Mouse (Mus musculus): ENCODE results near the gene Tmem220.
"Not testable (repeated sequence)": the region's sequence is repeated elsewhere in the genome, so short reads cannot be mapped to it uniquely, and the experiment has no call there.

Tmem220 gene

DNA sequence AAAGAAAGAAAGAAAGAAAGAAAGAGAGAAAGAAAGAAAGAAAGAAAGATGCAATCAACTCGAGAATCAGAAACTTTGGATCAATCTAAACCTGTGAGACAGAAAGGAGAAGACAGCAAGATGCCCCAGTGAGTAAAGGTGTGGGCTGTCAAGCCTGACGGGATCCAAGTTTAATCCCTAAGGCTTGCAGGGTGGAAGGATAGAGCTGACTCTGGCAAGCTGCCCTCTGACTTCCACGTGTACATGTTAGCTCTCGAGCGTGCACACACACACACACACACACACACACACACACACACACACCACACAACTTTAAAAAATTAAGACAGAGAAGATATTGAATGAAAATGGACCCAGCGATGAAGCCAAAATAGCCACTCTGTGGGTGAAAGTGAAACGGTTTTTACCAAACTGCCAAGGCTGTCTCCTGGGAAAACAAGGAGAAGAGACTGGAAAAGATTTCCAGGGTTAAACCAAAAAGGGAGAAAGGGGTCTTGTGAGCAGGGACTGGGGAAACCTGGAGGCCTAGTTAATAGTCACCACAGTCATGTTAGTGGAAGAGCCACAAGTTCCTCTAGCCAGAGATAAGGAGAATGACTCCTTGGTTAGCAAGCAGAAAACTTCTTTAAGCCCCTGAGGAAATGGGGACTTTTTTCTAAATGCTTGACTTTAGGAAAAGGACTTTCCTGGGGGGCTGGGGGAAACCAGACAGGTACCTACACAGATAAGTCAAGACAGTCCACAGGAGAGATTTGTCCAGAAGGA, 5.1 kb upstream of the Tmem220 start:
- no peak for DNase-seq

DNA sequence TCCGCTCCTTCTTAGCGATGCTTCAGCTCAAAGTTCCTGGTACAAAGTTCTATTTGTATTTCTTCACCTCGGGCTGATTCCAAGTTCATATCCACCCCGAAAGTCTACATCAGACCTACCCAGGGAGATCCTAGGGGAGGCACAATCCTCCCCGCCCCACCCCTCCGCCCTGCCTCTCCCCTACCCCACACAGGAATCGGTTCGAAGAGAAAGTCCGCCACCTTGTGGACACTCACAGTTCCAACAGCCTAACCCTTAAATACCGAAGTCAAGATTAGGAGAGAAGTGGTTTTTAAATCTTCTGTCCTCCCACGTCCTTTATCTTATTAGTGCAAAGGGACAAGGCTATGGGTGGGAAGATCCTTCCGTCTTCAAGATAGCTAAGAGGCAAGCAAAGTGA, 4.0 kb upstream of the Tmem220 start:
- DNase-seq = peak; percentile 36 to 43

DNA sequence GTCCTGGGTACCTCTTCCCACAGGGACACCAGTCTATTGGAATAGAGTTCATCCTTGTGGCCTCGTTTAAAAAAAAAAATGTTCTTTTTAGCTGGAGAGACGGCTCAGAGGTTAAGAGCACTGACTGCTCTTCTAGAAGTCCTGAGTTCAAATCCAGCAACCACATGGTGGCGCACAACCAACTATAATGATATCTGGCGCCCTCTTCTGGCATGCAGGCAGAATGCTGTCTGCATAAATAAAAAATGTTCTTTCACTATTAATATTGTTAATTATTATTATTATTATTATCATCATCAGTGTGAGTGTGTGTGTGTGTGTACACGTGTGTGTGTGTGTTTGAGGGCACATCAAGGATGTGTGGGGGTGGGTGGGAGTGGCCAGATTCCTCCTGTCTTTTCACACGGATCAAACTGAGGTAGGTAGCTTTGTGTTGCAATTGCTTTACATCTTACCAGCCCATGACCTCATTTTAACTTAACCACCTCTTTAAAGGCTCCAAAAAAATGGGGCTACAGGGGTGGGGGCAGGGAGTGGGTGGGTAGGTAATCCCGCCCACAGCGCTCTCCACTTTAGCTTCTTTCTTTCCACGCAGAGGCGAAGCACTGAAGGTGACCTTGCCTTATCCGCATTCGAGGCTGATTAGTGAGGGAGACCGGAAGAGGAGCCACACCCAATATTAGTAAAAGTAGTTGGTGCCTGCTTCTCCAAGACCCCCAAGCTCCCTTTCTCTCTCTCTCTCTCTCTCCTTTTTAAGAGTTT, 2.4 kb upstream of the Tmem220 start:
- peak in 1 of 2 experiments; percentile 5 for DNase-seq

DNA sequence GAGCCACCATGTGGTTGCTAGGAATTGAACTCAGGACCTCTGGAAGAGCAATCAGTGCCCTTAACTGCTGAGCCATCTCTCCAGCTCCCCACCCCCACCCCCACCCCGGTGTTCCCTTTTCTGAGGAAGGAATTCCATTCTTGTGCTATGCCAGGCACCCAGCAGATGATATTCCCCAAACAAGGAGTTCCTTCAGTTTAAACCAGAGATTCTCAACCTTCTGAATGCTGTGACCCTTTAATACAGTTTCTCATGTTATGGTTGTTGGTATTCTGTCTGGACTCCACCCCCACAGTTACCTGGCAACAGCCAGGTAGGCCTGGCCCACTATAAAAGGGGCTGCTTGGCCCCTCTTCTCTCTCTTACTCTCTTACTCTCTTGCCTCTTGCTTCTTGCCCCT, 1.8 kb upstream of the Tmem220 start:
- DNase-seq = not testable (repeated sequence)

DNA sequence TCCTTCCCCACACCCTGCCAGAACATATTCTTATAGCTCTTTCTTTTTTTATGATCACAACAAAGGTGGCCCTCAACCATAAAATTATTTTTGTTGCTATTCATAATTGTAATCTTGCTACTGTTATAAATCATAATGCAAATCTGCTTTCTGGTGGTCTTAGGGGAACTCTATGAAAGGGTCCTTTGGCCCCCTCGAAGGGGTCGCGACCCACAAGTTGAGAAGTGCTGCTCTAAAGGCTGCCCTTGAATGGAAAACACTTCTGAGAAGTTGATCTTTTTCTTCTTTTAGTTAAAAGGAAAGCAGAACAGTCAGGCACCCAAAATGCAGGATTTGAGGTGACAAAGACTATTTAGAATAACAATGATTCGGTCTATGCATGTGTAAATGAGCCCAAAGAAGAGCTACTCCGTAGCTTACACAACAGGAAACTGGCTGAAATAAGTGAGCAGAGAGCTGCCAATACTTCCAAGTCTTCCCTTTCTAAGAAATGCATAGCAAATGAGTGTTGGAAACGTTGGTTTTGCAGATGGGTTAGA, 1.1 kb upstream of the Tmem220 start:
- DNase-seq = no peak

DNA sequence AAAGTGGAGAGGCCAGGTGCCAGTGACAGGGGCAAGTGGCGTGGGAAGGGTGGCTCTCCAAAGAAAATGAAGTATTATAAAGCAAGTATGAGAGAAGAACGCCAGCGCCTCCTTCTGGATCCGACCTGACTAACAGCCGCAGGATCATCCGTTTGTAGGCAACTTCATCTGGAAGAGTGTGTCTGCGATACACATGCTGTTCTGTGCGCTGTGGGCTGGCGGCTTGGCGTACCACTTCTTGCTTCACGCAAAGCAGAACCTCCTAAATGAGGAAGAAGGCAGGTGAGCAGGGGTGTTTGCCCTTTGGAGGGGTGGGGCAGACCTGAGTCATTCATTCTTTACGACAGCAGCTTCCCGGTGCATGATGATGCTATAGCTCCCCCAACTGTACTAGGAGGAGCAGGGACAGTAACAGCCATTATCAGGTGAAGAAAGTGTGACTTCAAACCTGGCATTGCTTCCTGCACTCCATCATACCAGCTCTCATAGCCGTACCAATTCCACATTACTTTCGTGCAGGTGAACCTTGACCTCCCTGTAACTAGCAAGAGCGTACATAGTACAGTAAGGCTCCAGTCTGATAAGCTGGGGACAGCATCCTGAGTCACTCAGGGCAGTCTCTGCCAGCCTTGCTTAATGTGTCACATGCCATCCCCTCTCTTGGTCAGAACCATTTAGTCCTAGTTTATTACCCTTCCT, 6.1 kb downstream of the Tmem220 start:
- peak in 1 of 2 experiments; percentile 4 for DNase-seq

DNA sequence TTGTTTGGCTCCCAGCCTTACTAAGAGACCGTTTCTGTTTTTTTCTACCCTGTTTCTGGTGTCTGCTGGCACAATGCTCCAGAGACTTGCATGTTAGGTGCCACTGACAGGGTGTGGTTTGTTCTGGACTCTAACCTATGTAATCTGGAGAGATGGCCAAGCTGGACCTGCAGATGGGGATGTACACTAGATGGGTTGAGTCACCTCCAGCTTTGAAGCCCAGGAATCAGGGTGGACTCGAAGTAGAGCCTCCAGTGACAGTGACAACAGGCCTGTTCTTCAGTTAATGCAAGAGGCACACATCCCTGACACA, 6.6 kb downstream of the Tmem220 start:
- DNase-seq = no peak

DNA sequence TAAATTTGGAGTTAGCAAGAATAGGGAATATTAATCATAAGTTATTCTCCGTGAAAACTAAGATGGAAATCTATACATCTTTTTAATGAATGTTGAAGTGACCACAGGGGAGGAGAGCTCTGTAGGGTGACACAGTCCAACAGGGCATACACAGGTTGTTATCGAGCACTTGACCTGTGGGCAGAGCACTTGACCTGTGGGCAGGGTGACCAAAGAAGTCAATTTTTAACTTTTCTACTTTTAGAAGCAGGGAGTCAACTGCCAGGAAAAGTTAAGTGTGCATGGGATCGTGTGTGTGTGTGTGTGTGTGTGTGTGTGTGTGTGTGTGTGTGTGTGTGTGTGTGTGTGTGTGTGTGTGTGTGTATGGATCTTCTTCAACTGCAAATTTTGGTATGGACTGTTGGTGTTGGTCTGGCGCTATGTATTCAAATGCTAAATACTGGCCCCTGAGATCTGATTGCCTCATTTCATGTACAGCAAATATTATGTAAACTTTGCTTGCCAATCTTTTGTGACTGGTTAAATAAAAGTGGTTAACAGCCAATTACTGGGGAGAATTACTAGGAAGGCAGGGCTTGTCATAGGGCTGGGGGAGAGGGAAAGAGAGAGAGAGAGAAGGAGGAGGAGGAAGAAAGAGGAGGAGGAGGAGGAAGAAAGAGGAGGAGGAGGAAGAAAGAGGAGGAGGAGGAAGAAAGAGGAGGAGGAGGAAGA, 10.0 kb downstream of the Tmem220 start:
- no peak for DNase-seq

DNA sequence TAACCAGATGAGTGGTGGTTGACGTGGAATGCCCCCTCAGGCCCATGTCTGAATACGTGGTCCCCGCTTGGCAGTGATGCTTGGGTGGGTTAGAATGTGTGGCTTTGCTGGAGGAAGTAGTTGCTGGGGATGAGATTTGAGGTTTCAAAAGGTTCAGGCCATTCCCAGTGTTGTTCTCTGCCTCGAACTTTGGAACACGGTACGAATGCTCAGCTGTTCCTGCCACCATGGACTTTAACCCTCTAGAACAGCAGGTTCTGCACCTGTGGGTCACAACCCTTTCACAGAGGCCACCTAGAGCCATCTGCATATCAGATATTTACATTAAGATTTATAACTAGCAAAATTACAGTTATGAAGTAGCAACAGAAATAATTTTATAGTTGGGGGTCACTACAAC, 11.3 kb downstream of the Tmem220 start:
- DNase-seq = no peak

DNA sequence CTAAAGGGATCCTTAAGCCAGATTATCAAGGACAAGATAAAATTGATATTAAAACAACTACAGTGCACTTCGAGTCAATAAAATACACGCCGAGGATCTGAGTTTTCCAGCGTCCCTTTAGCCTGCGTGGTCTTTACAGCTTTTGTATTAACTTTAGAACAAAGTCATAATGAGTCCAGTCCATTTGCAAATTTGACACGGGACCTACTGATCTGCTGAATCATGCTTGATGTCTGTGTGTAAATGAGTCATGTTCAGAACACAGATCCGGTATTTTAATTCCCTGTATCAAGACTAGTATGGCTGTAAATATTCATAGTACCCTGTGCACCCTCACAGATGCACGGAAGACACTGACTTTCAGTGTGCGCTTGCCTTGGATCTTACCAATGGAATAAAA, 11.9 kb downstream of the Tmem220 start:
- no peak for DNase-seq

DNA sequence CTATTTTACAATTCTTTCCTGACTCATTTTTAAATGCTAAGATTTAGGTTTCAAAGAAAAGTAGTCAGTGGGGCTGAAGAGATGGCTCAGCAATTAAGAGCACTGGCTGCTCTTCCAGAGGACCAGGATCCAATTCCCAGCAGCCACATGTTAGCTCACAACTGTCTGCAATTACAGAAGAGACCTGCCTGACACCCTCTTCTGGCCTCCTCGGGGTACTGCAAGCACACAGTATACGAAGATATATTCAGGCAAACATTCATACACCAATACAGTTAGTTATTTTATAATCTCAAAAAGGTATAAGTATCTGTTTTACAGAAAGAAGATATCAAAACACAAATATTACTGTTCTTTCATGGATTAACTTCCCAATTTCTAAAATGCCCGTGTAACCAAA, 14.8 kb downstream of the Tmem220 start:
- no peak for DNase-seq

DNA sequence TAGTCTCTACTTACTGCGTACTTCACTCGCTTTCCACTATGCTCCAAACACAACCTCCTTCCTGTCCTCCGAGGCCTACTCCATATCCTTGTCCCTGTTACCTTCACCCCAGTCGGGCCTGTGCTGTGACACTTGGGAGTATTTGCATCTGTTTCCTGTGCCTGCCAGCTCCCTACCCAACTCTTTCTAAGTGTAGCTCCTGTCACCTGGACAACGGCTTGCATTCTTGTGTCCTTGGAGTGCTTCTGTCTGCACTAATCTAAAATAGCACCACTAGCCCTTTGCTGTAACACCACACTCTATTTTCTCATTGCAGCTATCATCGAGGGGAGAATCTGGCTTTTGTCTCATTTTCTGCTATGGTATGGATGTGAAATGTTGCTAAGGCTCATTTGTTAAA, 15.5 kb downstream of the Tmem220 start:
- no peak for DNase-seq

DNA sequence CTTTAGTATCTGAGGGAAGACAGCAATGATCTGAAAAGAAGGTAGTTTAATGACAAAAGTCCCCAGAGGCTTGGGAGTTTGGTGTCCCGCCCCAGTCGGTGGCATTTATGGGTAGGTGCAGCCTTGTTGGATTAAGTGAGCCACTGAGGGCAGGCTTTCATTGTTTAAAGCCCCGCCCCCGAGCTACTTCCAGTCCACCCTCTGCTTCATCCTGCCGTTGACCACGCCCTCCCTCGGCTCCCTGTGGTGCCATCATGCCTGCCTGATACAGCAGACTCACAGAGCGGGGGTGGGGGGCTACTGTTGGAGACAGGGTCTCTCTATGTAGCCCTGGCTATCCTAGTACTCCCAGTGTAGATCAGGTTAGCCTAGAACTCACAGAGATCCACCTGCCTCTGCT, 18.1 kb downstream of the Tmem220 start:
- DNase-seq = no peak

DNA sequence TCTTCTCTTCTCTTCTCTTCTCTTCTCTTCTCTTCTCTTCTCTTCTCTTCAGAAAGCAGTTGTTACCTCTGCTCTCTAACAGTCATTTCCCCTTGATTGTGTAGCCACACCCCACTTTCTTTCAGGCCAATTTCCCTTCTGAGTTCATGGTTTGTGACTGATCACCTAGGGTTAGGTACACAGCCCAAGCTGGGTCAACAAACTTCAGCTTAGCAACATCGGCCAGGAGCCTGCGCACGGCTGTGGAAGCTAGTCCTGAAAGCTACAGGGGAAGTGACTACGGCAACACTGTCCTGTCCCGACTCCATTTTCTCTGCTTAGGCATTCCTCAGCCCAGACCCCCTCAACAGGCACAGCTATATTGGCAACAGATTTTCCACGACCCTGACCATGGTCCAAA, 20.0 kb downstream of the Tmem220 start:
- DNase-seq = no peak

DNA sequence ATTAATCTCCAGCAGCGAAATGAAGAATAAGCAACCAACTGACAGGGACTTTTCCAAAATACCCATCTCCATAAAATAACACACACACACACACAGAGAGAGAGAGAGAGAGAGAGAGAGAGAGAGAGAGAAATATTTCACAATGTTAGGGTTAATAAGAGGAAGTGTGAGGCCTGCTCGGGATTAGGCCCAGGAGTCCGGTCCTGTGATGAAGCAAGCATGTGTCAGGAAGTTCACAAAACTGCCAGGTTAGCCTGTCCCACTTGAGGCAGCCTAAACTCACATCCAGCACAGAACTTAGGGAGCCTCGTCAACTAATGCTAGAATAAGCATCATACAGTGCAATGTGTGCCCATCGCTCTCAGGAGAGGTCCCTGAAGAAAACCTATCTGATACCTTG, 22.2 kb downstream of the Tmem220 start:
- no peak for DNase-seq

DNA sequence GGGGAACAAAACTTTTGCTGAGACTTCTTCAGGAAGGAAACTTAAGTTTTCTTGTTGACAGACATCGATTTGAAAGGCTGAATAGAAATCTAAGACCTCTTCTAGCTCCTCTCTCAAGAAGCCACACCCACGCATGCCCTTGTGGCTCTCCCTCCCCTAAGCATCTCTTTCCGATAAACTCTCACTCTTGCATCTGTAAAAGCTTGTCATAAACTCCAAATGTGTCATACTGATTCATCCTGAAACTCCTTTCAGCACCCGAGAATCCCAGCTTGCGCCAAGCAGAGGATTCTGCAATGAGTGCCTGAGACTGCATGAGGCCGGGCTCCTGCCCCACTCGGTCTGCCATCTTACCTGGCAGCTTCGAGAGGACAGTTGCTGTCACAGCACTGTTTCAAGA, 23.5 kb downstream of the Tmem220 start:
- no peak for DNase-seq

DNA sequence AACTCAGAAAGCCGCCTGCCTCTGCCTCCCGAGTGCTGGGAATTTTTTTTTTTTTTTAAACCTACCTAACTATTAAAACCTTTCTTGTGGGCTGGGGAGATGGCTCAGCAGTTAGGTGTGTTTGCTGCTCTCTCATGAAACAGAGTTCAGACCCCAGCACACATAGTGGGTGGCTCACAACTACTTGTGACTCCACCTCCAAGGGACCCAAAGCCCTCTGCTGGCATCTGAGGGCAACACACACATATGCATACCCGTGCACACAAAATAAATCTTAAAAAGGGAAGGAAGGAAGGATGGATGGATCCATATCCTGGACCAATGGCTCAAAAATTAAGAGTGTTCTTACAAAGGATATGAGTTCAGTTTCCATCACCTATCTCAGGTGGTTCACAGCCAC, 24.3 kb downstream of the Tmem220 start:
- DNase-seq = no peak

DNA sequence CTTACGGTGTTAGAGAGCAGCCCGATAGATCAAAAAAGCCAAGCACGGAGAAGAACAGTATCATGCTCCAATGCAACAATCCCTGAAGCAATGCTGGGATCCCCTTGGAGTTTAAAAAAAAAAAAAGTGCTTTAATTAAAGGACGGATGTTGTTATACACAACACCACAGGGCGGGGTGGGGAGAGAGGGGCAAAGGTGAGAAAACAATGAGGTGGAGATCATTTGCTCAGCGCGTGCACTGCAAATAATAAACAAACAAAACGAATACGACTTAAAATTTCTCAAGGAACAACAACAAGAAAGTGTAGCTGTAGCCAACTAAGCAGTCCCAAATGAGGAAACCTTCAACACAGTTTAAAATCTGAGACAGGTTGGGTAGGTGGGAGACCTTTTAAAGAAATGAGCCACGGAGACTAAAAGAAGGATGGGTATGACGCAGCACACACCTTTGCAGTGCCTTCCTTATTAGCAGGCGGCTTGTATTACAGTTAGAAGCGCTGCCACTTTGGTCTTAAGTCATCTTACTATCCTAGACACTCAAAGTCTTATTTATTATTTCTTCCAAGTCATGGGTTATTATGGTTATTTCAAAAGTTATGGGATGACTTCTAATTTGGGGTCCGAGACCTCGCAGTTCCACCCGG, 26.8 kb downstream of the Tmem220 start:
- DNase-seq = no peak

DNA sequence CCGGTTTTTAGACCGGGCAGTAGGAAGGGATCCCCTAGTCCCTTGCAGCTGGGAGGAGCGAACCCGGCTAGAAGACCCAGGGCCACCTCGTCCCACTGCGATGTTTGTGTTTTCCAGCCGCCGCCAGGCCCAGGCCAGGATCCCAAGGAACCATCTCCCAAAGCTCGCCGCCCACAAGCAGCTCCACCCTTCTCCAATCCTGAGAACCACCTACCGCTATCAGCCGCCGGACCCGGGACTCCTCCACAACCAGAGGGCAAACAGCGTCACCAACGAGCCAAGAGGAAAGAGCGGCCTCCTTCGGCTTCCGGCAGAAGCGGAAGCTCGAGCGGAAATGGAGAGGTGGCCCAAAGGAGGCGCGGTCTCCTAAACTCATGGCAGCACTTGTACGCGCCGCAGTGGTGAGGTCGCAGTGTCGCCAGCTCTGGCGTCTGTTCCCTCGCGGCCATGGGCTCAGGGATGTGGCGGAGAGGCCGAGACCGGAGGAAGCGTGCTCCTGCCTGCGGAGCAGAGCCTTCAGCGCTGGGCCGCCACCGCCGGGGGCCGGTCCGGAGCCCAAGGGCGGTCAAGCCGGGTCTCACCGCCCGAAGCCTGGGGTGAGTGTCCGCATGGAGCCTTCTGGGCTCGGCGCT, 27.5 kb downstream of the Tmem220 start, which contains the start of the genes Adprm and Sco1:
Gene Adprm (minus strand): TSS at position 274 of the 632 bp plus-strand sequence.
Gene Sco1 (plus strand): TSS at position 350 of the 632 bp plus-strand sequence.
- DNase-seq = peak; percentile 80 to 82

DNA sequence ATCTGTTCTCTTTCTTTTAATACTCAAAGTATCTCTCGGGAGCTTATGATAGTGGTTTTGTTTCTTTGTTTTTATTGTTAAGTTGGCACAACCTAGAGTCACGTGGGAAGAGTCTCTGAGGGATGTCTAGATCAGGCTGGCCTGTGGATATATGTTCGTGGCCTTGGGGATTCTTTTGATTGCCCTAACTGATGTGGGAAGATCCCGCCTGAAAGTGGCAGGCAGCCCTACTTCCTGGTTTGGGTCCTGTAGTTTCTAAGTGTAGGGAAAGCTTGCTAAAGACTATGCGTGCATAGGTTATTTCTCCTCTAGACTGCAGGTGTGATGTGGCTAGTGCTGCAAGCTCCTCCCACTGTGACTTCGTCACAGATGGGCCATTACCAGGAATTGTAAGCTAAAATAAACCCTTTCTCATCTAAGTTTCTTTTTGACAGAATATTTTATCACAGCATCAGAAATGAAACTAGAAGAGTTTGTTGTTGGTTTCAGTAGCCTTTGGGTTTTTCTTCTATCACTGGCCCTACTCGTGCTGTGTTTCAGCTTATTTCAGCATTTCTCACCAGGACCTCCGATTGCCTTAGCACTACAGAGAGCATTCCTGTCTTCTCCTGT, 29.9 kb downstream of the Tmem220 start:
- DNase-seq = no peak

DNA sequence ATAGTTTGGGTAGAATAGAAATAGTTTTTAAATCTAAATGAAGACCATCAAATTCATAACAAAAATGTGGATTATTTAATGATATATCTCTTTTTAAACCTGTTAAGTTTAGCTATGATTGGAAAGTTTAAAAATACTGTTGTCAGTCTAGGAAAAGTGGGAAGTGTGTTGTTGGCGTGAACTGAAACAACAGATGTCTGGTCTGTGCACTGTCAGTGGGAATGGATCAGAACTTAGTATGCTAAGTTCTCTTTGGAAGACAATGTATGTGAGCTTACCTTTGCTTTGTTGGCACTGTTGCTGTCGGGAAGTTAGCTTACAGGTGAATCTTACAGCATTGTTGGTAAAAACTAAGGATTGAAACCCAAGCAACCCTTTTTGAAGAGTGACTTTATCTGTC, 36.4 kb downstream of the Tmem220 start:
- DNase-seq = no peak

All from thymus, postnatal 36 days (tissue).